Mouse (Mus musculus) thymus, adult 18-20 months (tissue): ENCODE data around the gene Rnf169.

Experiments
- DNase-seq, 2 experiments: peaks; one replicate each; pipeline ENCODE4 v3.0.0; 2022; ENCODE audit warnings: mixed read lengths in 2 of 2

The Rnf169 gene

GRCm38 (mm10) chr7:99980132-99980591 is at the start of gene Rnf169:
Gene Rnf169, minus strand, starts transcription at chr7:99980448.
- peak; percentile 85 to 88 for DNase-seq

GRCm38 (mm10) chr7:100029307-100029706 is 49.1 kb upstream of the Rnf169 start:
- no peak for DNase-seq

GRCm38 (mm10) chr7:100027353-100027752 is 47.1 kb upstream of the Rnf169 start:
- no peak for DNase-seq

GRCm38 (mm10) chr7:100017056-100017455 is 36.8 kb upstream of the Rnf169 start:
- no peak for DNase-seq

- no peak for DNase-seq
Measured at GRCm38 (mm10) chr7:100014123-100014600, 33.9 kb upstream of the Rnf169 start.

GRCm38 (mm10) chr7:100012515-100012914 is 32.3 kb upstream of the Rnf169 start:
- DNase-seq, result no peak

- DNase-seq, result no peak
Measured at GRCm38 (mm10) chr7:100012085-100012484, 31.8 kb upstream of the Rnf169 start.

GRCm38 (mm10) chr7:100010711-100011110 is 30.5 kb upstream of the Rnf169 start:
- no peak for DNase-seq

GRCm38 (mm10) chr7:100009640-100010039 is 29.4 kb upstream of the Rnf169 start:
- peak; percentile 62 to 65 for DNase-seq

GRCm38 (mm10) chr7:100008765-100009164 is 28.5 kb upstream of the Rnf169 start:
- no peak for DNase-seq

- DNase-seq, result no peak
Measured at GRCm38 (mm10) chr7:100006411-100006810, 26.2 kb upstream of the Rnf169 start.

GRCm38 (mm10) chr7:100005790-100006189 is 25.5 kb upstream of the Rnf169 start, which contains the start of gene Chrdl2:
Gene Chrdl2, plus strand, starts transcription at chr7:100006172.
- no peak for DNase-seq

- peak in 1 of 2 experiments; percentile 20 for DNase-seq
Measured at GRCm38 (mm10) chr7:100003781-100004180, 23.5 kb upstream of the Rnf169 start.

- DNase-seq, result no peak
Measured at GRCm38 (mm10) chr7:99998668-99999067, 18.4 kb upstream of the Rnf169 start.

- DNase-seq, result no peak
Measured at GRCm38 (mm10) chr7:99995186-99995585, 14.9 kb upstream of the Rnf169 start.

- no peak for DNase-seq
Measured at GRCm38 (mm10) chr7:99993159-99993558, 12.9 kb upstream of the Rnf169 start.

- DNase-seq, result no peak
Measured at GRCm38 (mm10) chr7:99990990-99991707, 10.9 kb upstream of the Rnf169 start.

- DNase-seq, result no peak
Measured at GRCm38 (mm10) chr7:99989844-99990760, 9.9 kb upstream of the Rnf169 start.

- no peak for DNase-seq
Measured at GRCm38 (mm10) chr7:99988725-99989124, 8.5 kb upstream of the Rnf169 start.

GRCm38 (mm10) chr7:99982256-99983242 is 2.3 kb upstream of the Rnf169 start:
- DNase-seq, result no peak

GRCm38 (mm10) chr7:99981311-99981710 is 1.1 kb upstream of the Rnf169 start:
- DNase-seq, result no peak

- DNase-seq, result peak; percentile 27 to 40
Measured at GRCm38 (mm10) chr7:99979546-99980131, 609 bp downstream of the Rnf169 start.
